Mouse (Mus musculus): ENCODE data around the gene P2rx3.

The P2rx3 gene

GRCm38 (mm10) chr2:85038336-85038735 lies 1.1 kb upstream of the P2rx3 start:
- DNase-seq = no peak

- DNase-seq = no peak
Observed at GRCm38 (mm10) chr2:85036507-85037046, 685 bp downstream of the P2rx3 start.

DNA sequence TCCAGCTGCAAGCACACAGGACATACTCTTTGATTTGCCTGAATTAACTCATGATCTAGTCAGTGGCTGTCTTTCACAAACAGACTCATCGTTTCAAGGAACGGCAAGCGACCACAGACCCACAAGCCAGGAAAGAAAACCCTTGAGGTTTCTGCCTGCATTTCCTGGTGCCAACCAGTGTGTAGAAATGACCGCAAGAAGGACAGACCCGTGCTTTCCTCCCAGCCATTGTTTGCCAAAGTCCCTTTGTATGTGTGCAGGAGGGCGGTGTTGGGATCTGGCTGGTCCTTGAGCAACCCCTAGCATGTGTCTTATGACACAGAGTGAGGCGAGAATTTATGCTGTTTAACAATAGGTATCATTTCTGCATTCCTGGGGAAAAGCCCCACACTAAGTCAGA lies 3.1 kb downstream of the P2rx3 start:
- DNase-seq = no peak

GRCm38 (mm10) chr2:85033121-85033520 lies 4.1 kb downstream of the P2rx3 start:
- DNase-seq = no peak

DNA sequence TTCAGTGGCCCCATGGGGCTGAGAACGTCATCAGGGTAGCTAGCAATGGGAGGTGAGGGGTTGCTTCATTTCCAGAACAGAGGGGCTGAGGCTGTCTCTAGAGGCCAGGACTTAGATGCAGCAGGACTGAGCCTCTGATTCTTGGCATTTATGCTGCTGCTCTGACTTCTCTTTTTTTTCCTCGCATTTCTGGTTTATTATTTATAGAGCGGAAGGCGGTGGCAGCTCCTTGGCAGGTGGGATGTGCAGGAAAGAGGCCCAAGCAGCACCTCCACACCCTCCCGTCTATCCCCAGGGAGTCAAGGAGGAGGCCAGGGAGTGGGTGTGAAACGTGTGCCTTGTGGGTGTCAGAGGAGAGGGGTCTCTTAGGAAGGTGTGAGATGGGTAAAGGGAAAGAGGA lies 6.3 kb downstream of the P2rx3 start:
- no peak for DNase-seq

DNA sequence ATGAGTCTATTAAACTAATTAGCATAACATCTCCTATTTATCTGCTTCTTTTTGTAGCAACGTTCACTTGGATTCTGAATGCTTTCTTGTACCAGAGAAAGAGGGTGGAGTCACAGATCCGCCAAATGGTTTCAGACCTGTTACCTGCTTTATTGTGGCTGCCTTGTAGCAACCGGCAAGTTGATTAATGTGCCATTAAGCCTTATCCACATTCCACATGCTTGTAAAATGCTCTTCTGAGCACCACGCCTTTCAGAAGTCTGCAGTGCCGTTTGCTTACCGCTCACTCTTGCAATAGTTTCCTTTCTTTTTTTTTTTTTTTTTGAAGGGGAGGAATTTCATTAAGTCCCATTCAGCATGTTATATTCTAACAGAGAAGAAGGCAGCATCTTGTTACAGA lies 7.4 kb downstream of the P2rx3 start:
- no peak for DNase-seq

DNA sequence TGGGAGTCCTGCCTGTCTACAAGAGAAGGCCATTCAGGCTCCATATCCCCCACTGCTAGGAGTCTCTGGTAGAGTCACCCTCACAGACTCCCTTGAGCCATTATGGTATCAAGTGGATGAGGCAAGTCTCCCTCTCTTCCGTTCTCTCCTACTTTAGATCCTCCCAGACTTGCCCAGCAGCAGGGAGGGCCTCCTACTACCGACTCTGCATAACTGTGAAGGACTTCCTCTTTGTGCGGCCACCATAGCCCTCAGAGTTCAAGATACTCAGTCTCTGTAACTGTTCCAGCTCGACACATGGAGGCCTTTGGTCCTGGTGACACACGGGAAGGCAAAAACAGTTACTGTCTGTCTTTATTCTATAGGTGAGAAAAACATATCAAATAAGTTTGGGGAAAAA lies 10.0 kb downstream of the P2rx3 start:
- DNase-seq = no peak

DNA sequence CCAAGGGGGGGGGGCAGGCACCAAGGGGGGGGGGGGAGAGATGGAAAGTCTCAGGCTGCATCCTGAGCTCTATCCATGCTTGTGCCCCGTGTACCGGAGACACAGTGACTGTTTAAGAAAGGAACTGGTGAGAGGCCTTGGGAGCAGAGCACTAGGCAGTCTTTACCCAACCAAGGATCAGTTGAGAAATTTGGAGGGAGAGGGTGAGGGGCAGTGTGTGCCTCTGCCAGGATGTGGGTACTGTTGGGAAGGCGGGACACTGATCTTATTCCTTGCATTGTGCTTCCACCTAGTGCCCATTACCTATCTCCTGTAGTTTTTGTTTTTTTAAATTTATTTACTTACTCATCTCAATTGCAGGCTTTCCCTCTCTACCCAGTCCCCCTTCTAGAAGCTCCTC lies 11.1 kb downstream of the P2rx3 start:
- DNase-seq = no peak

DNA sequence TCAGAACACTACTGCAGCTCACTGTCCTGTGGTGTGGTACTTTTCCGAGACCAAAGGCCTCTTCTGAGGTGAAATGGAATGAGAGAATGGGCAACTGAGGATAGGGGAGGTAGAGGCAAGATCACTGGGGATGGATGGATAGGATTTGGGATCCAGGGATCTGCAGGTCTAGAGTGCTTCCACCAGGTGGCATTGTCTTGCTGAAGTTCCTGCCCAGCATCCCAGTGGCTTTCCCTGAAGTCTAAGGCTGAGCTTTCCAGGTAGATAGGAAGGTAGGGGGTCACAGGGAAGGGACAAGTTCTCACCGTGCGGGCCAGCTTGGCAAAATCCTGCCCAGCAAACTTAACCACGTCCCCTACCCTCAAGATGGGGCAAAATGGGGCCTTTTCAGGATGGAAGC lies 15.2 kb downstream of the P2rx3 start:
- peak; percentile 22 for DNase-seq

DNA sequence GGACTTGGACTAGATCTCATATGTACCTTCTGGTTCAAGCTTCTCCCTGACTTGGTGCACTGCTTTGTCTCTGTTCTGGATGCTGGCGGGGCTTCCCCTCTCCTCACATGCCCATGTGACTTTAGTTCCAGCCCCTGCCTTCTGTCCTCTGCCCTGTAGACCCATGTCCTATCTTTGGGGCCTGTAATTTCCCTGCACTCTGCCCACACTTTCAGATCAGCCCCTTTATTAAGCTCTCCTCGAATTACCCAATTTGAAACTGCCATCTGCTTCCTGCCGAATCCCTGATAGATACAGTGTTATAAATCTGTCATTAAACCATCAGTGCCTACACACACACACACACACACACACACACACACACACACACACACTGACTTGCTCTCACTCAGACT lies 22.7 kb downstream of the P2rx3 start:
- no peak for DNase-seq

GRCm38 (mm10) chr2:85013826-85014587 lies 23.3 kb downstream of the P2rx3 start:
- DNase-seq = no peak

DNA sequence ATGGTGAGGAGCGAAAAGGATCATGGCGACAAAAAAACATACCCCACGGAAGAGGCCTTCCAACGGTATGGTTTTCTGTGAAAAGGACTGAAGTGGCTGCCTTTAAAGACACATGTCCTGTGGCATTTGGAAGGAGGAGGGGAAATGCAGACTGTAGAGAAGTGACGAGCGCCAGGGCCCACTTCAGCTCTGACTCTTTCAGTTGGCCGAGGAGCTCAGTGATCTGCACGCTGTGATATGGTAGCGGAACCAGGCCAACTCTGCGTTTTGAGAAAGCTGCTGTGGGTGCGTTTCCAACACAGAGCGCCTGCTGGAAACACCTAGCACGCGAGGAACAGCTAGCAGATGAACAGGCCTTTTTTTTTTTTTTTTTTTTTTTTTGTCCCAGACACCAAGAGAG lies 24.6 kb downstream of the P2rx3 start:
- DNase-seq = no peak

DNA sequence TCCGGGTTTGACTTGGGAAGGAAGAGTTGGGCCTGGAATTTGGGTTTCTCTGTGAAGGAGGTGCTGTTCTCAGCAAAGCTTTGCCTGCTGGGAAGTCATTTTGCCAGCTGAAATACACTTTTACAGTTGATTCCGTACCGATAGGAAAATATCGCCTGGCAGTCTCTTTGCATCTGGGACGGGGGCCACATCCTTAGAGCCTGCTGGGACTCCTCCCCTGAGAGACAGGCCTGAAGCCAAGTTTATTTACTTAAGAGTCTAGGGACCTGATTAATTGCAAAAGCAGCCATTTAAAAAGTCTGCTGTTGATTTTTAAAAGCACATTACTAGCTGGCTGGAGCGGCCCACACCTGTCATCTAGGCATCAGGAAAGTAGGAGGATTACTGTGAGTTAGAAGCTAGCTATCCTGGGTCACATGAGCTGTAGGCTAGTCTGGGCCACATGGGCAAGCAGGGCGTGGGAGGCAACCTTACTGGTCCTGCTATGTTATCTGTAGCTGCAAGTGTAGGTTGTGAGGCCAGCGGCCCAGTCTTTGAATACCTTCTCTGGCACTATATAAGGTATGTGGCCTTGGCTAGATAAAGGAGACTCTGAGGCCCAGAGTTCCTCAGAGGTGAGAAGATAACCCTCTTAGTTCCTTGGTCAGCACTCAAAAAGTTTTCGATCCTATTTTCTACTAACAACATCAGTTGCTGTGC lies 25.2 kb downstream of the P2rx3 start:
- no peak for DNase-seq

DNA sequence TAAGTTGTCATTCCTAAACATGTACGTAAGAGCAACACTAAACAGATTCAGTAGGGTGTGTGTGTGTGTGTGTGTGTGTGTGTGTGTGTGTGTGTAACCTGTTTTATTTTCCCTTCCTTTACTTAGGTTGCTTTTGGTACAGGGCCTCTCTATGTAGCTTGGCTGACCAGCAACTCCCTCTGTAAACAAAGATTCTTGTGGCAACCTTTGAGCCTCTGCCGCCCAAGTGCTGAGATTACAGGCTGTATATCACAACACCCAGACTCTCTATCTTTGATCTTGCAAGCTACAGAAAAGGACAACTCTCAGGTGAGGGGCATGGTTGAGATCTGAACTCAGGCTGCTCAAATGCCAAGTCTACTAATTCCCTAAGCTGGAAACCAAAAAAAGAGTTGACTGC lies 28.1 kb downstream of the P2rx3 start:
- no peak for DNase-seq

- peak; percentile 14 for DNase-seq
Observed at GRCm38 (mm10) chr2:85007729-85008128, 29.5 kb downstream of the P2rx3 start.

DNA sequence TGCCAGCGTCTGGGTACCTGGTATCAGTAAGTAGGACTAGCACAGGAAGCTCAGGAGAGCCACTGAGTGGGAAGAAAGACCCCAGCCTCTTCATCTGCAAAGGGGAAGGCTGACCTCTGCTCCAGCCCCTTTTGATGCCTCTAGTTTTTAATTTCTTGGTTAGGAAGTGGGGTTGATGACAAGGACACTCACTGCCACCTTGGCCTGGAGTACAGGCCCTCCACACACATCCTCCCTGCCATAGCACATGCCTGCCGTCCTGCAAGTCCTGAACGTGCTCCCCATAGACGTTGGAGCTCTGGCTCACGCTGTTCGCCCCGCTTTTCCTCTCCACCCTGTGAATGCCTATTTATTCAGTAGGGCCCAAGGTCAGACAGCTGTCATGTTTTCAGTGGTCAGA lies 30.7 kb downstream of the P2rx3 start:
- DNase-seq = no peak

DNA sequence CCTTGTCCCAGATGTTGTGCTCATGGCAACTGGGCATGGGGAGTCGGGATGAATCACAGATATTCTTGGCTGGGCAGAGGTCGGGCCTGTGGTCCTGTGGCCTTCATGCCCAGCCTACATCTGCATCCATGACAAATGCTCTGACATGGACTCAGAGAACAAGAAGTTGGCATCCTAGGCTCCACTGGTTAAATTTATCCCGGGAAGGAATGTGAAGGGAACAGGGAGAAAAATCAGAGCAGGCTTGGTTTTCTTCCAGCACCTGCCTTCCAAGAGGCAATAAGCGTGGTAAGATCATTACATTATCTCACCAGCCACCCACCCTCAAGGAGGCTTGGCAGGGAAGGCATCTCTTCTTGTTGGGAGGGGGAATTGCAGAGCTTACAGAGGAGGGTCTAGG lies 32.9 kb downstream of the P2rx3 start:
- no peak for DNase-seq

DNA sequence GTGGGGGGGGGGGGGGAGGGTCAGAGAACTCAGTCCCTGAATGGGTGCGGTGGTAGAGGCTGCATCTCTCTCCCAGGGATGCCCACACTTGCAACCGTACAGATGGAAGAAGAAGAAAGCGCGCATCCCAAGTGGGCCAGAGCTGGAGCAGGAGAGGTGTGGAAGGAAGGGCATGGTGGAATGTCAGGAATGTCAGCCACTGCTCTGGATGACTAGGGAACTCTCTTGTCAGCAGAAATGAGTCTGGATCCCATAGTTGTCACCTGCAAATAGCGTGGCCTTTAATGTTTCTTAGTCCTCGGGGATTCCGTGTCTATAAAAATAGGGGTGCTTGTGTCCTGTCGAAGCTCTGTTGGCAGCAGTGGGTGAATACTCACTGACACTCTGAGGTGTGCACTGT lies 34.7 kb downstream of the P2rx3 start:
- no peak for DNase-seq

DNA sequence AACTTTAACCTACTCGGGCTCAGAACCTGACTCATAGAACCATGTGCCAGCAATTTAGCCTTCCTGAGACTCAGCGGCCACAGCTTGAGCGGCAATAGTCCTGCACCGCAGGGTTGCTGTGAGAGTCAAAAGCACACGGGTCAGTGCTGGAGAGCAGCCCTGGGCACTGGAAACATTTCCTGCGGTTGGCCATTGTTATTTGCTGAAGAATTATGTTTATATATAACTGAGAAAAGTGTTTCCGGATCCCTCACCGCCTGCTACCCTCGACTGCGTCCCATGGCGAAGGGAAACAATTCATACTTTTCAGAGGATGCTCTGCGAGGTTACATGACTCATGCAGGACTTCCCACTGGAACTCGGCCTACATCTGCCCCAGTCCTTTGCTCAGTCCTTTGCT lies 35.8 kb downstream of the P2rx3 start:
- peak; percentile 13 for DNase-seq

DNA sequence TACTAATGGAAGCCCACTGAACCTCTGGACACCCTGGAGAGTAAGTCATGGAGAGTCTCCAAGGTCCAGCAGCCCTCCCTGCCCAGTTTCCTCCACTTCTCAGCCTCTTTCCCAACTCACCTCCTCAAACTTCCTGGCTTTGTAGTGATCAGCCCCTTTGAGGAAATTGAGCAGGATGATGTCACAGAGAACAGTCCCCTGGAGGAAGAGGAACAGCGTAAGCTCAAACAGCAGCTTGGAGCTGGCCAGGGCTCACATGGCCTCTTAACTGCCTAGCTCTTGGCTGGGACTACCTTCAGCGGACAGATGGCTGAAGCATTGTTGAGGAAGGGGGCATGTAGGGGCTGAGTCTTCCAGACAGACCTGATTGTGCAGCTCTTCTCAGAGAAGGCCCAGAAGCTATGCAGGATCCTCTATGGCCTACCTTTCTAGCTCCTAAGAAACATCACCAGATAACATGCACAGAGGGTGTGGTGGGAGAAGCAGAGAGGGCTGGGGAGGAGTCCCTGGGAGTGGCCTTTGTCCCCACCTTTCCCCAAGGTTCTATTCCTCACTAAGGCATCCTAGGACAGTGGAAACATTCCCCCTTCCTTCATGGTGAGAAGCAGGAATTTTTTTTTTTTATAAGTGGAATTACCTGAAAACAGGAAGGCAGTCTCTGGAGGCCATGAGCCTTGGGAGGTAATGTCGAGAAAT lies 37.6 kb downstream of the P2rx3 start:
- DNase-seq = no peak

DNA sequence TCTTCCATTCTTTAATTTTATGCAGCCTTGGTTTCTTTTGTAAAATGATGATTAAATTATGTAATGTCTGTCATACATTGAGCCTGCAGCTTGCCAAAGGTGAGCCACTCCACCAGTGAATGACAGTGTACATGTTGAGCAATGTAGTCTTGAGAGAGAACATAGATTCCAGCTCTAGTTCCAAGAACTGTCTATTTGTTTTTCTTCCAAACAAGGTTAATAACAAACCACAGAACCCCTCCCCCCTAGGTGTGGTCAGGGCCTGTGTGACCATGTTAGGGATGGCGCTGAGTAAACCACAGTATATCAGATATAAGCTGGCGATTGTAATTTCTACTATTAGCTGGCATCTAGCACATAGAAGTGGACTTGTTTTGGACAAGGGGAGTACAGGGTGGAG lies 40.9 kb downstream of the P2rx3 start:
- no peak for DNase-seq

- DNase-seq = no peak
Observed at GRCm38 (mm10) chr2:84987930-84988329, 49.3 kb downstream of the P2rx3 start, which contains the start of gene Prg3. Gene Prg3 (plus strand): TSS chr2:84988215.

DNA sequence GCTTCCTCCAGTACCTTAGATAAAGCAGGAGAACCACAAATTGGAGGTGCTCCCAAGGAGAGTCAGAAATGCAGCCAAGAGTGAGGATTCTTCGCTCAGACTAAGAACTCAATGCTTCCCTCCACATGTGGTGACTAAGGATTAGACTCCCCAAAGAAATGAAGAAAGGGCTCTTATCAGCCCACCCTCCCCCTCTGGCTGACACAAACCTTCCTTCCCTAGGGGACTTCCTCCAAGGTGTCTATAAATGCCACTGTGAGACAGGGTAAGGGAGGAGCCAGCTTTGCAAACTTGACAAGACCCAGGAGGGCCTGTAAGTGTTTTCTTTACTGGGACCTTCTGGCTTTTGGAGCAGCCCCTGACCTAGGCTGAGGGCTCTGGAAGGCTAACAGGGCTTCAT lies 57.1 kb downstream of the P2rx3 start, which contains the start of gene Prg2:
Prg2 (plus strand) TSS at position 274 of the 400 bp plus-strand sequence.
- no peak for DNase-seq

- no peak for DNase-seq
Observed at GRCm38 (mm10) chr2:84975580-84975979, 61.7 kb downstream of the P2rx3 start.

Data from kidney, adult 18-20 months (tissue).